Mouse (Mus musculus): ENCODE data around the gene Ccdc121.
"Not testable (repeated sequence)": the region's sequence is repeated elsewhere in the genome, so short reads cannot be mapped to it uniquely, and the experiment has no call there.

Gene Ccdc121

DNA sequence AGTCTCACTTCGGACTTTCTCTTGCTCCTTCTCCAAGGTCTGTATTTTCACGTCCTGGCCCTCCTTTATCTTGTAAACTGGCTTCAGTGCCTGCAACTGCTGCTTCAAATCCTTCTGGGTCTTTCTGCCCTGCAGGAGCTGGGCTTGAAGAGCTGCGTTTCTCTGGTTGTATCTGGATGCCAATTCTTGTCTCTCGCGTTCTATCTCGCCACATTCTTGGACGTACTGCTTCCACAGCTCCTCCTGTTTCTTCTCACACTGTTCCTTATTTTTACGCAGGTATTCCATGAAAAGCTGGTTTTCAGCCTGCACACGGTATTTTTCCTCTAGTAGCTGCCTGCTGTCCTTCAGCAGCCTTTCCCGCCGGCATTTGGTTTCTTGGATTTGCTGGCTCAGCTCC, 396 bp downstream of the Ccdc121 start:
- not testable (repeated sequence) for DNase-seq

DNA sequence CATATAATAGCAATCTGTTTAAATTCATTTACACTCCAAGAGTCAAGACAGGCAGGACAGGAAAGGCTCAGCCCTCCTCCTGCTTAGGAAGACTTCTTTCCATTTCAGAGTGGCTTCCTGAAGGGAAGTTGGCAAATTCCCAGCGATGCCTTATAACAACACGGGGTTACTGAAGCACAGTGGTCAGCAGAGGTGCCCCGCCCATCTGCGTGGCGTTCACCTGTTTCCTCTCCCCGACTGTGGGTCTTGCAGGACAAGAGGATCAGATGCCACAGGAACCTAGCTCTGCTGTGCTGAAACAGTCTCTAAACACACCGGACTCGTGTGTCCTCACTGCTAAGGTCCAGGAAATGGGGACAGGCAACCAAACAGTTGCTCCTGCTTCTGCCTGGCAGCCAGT, 5.9 kb downstream of the Ccdc121 start:
- DNase-seq: no peak

GRCm38 (mm10) chr1:181503471-181503870, 7.8 kb downstream of the Ccdc121 start:
- no peak for DNase-seq

DNA sequence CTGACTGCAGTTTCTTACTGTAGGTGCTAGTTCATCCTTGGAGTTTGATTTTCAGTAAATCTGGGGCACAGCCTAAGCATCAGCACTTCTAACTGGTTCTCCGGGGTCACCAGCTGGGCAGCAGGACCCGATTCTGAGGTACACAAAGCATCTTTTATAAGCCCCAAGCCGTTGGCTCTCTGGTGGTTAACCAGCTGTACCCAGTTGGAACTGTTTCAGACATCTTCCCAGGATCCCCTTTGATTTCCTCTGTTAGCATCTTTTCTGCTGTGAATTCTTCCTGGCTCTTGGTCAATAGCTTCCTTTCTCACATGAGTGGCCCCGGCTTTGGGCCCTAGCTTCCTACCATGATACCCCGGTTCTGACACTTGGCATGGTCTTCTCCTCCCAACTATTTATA, 26.6 kb downstream of the Ccdc121 start:
- DNase-seq: no peak

- no peak for DNase-seq
These were observed 34.7 kb downstream of the Ccdc121 start for GRCm38 (mm10) chr1:181476557-181476956.

DNA sequence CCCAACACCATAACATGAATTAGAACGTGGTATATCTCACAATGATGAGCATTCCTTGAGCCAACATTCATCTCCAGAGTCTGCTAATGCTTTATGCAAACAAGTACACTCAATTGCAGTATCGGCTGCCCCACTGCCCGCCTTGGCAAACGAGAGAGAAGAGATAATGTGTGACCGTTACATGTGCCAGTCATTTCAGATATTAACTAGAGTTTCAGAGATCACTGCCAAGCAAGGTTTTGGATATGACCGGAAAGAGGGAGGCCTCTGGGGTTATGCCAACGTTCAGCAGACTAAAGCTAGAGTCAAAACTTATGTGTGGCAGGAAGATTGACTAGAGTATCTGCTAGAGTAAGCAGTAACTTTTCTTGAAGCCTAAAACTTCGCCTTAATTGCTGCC, 35.1 kb downstream of the Ccdc121 start:
- DNase-seq: peak; percentile 14

DNA sequence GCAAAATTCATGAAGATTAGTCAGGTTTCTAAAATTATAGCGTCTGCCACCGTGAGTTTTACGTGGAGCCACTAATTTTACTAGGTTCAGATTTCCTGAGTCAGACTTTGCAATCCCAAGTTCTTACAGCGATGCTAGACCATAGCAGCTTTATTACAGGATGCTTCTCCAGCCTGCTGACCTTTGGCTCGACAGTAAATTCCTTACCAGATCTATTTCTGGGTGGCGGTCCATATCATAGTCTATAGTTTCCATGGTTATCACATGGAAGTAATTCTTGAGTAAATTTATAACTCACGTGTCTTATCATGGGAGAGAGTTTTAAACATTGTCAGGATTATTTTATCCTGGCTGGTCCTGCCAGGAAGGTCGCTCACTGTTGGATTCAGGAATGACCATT, 41.8 kb downstream of the Ccdc121 start:
- DNase-seq: no peak

GRCm38 (mm10) chr1:181467321-181467670, 44.0 kb downstream of the Ccdc121 start:
- DNase-seq: no peak

- DNase-seq: no peak
These were observed 44.5 kb downstream of the Ccdc121 start for GRCm38 (mm10) chr1:181466601-181467320.

DNA sequence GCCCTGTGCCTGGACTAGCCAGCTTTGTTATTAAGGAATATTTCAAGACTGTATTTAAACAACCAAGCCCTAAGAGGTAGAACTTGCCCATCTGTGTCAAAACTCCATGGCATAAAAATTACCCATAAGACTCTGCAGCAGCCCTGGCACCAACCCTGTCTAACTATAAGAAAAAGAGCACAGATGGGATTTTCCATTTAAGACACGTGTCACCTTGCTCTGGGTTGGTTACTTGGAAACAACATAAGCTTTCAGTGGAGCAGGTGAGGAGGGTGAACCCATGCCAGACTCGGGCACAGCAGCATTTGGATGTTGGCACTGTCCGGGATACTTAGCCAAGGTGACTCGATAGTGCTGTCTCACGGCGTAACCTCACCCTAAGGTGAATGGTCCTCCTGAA, 45.2 kb downstream of the Ccdc121 start:
- DNase-seq: no peak

DNA sequence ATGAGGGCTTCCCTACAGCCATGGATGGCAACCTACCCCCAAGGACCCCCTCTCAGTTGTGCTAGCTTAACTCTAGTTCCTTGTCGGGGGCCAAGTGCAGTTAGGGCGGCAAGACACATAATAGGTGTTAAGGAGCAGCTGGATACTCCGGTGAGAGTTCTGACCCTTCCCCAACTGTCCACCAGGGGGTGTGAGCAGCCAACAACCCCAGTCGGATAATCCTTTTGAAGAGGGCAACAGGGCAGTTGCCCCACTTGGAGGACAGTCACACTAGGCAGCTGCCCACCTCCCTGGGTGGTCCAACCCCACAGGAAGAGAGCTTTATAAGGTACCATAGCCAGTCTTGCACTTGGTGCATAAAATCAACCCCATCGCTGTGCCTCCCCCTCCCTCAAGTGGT, 46.2 kb downstream of the Ccdc121 start:
- no peak for DNase-seq

GRCm38 (mm10) chr1:181462906-181463179, 48.4 kb downstream of the Ccdc121 start:
- DNase-seq: no peak

- DNase-seq: no peak
These were observed 49.0 kb downstream of the Ccdc121 start for GRCm38 (mm10) chr1:181462051-181462905.

DNA sequence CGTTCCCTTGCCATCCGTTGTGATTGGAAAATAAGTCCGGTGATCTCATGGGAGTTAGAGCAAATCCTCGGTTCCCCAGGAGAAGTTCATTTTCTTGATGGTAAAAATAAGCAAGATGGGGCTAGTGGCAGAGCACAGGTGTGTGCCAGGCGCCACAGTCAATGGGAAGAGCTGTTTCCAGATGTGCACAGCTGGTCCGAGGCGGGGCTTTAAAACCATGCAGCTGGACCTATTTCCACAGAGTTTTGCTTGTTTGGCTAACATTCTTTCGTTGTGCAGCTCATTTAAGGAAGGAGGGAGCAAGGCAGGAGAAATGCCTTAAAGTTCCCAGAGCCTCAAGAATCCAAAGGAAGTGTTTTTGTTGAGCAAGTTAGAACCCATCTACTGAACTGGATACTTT, 49.8 kb downstream of the Ccdc121 start:
- no peak for DNase-seq

- no peak for DNase-seq
These were observed 51.0 kb downstream of the Ccdc121 start for GRCm38 (mm10) chr1:181460283-181460682.

Measured in kidney, adult 11 months (tissue).